Mouse (Mus musculus) kidney, adult 18-20 months (tissue): ENCODE results near the gene Gm20388.

Source experiments
- DNase-seq: peaks from one replicate; pipeline ENCODE4 v3.0.0; 2021

The Gm20388 gene

DNA sequence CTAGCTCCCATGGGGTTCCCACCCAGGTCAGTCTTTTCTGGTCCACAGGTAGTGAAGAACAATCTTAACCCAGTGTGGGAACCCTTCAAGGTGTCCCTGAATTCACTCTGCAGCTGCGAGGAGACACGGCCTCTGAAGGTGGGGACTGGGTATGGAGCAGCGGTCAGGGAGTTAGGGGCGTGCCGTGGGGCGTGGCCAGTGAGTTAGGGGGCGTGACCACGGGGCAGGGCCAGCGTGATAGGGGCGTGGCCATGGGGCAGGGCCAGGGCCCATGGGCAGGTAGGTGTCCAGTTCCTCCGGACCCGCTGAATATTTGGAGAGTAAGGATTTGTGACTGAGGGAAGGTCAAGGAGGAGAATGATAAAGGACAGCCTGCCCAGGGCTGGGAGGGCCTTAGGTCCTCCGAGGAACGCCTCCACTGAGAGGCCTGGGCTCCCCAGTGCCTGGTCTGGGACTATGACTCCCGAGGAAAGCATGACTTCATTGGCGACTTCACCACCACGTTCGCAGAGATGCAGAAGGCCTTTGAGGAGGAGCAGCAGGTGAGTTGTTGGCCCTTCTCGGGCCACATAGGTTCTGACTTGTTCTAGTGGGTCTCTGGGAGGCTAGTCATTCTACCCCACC is 3215.7 kb downstream of the Gm20388 start:
- peak; percentile 80 for DNase-seq

DNA sequence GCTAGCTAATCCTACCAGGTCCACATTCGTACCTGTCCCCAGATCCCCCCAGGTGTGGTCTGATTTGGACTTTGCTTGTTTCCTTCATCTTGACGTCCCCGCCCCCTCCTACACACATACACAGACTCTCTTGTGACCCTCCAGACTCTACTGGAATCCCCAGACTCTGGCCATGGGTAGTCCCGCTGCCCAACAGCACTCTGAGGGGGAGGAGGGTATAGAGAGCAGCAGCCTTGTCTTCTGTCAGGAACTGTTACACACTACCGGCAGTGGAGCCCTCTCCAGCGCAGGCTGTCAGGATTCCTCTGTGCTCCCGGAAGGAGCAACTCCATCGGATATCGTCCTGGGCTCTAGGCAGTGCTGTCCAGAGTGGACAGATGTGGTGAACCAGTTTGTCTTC is 3220.4 kb downstream of the Gm20388 start:
- no peak for DNase-seq

DNA sequence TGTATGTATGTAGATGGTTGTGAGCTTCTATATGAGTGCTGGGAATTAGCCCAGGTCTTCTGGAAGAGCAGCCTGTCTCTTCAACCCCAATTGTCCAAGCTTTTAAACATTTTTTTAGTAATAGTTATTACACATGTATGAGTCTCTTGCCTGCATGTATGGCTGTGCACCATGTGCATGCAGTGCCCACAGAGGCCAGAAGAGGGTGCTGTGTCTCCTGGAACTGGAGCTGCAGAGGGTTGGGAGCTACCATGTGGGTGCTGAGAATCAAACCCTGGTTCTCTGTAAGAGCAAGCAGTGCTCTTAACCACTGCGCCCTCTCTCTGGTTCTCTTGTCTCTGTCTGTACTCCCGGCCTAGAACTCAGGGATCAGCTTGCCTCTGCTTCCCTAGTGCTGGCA is 3222.3 kb downstream of the Gm20388 start:
- no peak for DNase-seq

DNA sequence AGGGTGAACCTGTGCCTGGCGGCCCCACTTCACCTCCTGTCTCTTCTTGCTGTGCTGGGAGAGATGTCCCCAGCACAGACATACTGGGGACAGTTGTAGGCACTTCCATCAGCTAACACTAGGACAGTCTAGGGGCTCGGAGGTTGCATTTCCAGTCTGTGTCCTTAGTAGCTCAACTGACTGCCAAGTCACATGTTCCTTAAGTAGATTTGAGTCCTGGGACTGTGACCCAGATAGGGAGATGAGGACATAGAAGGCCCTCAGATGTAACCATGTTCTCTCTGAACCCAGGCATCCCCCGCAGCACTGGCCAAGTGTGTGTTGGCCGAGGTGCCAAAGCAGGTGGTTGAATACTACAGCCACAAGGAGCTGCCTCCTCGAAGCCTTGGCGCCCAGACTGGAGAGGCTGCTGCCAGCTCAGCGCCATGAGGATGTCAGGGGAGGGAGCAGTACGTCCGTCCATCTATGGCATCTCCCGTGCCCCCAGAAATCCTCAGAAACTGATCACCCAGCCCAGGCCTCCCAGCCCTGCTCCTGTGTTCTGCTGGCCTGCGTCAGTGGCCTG is 3223.6 kb downstream of the Gm20388 start:
- no peak for DNase-seq

DNA sequence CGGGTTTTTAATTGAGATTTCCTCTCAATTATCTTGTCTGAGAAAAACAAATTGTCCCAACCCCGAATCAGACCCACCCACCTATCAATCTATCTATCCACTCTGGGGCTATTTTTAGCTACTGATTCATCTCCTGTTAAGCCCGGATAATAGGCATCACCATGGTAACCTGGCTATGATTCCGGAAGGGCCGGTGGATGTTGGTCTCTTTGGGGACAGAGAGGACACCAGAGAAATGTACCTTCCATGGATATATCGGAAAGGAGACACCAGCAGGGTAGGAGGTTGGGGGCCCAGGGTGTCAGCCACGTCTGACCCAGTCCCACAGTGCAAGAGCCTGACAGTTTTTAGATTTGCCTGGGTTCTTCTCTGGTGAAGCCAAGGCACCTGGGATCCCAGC is 3224.8 kb downstream of the Gm20388 start:
- no peak for DNase-seq

DNA sequence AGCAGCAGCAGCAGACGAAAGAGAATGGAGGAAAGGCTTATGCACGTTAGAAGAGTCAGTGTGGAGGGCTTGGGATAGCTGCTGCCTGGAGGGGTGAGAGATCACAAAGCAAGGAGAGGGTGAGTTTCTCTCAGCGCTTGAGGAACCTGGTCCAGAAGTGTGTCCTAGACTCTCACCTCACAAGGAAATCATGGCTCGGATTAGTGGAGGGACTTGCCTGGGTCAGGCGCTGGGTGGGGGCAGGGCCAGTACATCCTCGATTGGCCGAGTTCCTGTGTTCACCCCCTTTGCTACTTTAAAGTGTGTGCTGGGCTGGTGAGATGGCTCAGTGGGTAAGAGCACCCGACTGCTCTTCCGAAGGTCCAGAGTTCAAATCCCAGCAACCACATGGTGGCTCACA is 3225.2 kb downstream of the Gm20388 start:
- no peak for DNase-seq

DNA sequence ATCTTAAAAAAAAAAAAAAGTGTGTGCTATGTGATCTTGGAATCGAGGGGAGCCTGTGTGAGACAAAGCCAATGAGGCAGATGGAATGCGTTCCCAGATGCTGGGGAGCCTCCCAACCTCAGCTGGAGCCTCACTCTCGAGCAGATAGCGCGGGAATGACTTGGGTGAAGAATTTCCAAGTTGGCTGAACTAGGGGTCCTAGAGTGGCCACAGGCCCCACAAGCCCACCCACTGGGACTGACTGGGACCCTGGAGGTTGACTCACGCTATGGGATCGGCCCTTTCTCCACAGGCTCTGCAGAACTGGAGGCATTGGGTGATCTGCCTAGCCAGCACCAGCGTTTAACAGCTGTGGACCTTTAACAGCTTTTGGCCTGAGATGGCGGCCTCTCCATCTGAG is 3225.6 kb downstream of the Gm20388 start:
- no peak for DNase-seq

DNA sequence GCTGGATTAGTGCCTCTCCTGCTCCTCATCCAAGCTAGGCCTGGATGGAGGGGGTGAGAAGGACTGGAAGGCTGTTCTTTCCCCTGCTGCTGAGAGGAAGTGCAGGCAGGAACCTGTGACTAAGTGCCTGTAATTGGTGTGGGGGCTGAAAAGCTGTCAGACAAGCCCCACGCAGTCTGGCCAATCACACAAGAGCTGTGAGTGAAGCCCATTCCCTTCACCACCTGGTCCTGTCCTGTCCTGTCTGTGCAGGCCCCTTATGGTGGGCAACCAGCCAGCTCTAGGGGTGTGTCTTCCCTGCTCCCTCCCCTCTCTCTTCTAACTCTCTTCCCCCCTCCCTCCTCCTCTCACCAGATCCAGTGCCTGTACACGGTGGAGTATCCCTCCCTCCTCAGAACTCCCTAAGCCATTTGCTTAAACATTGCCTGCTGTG is 3227.0 kb downstream of the Gm20388 start:
- DNase-seq = no peak

DNA sequence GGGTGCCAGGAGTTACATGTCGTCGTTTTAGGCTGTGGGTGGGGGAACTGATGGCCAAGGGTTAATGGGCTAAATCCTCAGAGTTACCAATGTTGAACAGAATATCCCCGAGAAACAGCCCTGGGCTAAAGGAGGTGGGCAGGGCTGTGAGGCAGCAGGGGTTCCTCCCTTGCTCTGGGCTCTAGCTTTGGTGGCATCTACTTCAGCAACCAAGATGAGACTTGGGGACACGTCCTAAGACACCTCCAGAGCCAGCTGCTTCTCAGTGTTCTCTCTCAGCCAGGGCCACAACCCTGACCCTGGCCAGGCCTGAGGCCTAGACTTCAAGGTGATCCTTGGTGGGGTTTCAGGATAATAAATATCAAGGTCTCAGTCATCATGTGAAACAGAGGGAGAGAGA is 3228.1 kb downstream of the Gm20388 start:
- DNase-seq = no peak

DNA sequence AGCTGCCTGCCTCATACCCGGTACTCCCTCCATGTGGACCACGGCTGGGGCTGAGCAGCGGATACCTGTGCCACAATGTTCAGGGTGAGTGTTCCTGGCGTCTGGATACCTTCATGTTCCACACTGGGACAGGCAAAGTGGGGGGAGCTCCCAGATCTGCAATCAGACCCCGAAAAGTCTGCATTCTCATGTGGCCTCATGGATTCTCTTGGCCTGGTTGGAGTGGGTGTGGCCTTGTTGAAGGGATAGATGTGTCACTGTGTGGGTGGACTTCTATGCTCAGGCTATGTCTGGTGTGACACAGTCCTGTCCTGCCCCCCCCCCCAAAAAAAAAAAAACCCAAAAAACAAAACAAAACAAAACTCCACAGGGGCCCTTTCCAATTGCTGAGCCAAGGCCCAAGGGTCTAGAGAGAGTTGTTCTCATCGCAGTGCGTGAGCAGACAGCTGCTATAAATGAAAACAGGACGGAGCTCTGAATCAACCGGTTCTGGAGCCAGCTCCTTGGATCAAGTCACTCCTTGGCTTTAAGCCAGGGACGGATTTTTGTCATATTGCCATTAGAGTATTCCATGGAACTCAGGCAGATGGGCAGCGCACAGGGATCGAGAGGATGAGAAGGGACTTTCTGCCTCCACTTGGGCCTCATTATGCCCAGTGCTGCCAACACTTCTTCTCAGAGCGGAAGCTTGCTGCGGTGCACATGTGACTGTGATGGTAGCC is 3231.3 kb downstream of the Gm20388 start:
- DNase-seq = peak; percentile 54

DNA sequence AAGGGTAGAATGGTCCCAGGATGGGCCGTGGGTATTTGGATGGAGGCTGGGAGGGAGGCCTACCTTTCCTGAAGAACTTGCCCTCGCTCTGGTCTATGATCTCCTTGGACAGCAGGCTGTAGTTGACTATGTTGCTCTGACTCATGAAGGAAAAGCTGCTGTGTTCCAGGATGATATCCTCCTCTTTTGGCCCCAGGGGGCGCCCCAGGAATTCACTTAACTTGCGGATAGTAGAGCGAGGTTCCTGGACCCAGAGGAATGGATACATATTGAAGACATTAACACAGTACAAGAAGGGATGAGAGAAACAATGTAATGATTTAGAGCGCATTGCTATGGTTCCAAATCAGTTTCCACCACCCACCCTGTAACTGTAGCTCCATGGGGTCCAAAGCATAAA is 3234.6 kb downstream of the Gm20388 start:
- DNase-seq = peak; percentile 47

DNA sequence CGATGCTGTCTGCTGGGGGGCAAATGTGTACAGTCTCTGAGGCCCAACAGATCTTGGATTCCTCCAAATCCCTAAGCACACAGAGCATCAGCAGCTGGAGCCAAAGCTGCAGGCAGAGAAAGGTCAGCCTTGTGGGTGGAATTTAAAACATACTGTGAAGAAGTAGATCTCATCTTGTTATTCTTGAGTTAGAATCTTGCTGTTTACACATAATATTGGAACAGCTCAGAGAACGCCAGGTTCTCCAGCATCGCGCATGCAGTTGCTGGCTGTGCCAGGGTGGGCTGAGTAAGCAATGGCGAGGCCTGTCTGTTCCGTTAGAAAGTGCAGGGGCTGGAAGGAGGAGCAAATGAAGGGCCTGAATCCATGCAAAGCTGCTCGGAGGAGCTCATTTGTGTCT is 3235.7 kb downstream of the Gm20388 start:
- no peak for DNase-seq

DNA sequence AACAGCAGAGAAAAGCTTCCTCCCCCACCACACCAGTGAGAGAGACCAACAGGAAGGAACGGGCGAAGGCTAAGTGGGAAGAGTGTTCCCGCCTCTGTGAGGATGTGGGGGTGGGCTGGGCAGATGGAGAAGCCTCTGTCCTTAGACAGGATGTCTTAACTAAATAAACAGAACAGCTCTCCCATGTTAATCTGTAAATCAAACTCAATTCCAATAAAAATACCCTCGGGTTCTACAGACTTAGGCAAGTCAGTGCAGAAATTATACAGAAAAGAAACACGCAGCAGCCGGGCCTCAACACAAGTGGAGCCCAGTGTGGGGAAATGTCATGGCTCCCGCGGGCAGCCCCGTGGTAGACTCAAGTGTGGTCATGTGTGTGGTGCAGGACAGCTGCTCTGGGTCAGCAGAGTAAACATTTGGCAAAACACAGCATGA is 3240.1 kb downstream of the Gm20388 start:
- no peak for DNase-seq

DNA sequence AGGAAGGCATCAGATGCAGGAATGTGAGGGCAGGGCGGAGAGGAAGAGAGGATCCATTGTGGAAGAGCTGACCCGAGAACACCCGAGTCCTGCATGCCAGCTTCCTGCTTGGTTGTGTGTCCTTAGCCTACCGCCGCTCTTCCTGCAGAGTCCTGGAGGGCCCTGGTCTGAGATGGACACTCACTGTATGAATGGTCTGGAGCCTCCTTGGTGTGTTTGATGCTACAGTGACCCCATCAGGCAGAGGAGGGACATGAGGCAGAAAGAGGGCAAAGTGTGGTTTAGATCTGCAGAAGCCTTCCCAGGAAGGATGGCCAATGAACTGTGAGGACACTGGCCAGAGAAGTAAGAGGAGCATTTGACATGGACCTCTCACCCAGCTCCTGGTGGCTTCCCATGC is 3244.5 kb downstream of the Gm20388 start:
- DNase-seq = no peak

DNA sequence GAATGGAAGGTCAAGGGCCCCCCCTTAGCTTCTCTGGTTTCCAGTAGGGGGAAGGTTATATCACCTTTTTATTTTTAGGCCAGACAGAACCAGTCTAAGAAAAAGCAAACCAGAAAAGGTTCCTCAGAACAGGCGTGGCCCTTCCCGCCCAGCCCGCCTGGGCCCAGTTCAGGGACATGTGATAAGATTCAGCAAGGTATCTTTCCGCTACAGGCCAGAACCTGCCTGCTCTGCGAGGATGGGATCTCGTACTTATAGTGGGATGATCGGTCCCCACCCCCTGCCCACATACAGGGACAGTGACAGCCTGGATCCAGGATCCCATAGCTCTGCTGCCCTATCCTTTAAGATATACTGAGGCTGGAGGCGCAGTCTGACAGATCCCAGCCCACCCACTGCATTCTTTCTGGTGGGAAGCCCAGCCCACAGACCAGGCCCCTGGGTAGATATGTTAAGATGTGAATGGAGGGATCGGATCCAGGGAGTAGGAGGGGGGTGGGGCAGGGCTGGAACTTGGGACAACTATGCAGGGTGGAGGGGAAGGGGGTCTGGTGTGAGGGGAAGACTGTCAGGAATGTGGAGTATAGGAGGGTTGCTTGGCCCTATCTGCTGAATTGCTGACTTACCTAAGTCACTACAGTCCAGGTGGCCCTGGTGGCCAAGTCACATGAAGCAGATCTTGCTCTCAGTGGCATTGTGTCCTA is 3245.6 kb downstream of the Gm20388 start:
- DNase-seq = no peak

DNA sequence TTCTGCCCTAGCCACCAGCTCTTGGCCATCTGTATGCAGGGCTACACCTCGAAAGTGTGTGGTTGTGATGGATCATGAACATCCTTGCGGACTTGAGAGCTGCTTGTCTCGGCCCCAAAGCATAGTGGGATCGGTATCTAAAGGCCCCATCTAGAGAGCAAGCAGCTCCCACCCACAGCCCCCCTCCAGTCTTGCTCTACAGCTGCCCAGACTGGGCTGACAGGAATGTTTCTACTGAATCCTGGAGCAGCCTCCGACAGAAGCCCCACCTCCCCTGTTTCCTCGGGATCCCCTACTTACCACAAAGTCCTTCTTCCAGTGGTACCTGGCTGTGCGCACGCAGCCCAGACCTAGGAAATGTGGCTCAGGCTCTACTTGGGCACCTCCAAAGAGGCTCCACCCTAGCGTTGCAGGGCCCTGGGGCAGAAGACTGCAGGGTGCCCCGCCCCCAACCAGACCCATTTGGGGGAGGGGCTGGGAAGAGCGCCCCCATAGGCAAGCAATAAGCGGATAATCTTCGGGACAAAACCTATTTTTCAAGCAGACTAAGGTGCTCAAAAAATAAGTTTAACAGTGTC is 3247.3 kb downstream of the Gm20388 start, which contains the start of gene Sult5a1:
Gene Sult5a1 (minus strand): TSS at position 428 of the 578 bp plus-strand sequence.
- DNase-seq = no peak

DNA sequence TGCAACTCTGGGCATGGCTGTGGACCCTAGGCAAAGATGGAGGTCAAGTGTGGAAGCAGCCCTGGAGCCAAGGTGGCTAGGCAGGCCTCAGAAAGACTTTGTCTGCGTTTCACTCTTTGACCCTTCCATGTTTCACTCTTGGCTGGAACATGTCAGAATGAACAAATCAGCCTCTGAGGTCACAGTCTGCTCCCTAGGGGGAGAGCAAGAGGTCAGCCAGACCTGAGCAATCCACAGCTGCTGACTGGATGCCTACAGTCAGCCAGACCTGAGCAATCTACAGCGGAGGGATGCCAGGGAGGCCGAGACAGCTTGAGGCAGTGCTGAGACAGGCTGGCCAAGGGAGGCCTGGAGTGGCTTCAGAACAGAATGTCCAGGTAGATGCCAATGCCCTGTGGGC is 3270.8 kb downstream of the Gm20388 start:
- peak; percentile 75 for DNase-seq

DNA sequence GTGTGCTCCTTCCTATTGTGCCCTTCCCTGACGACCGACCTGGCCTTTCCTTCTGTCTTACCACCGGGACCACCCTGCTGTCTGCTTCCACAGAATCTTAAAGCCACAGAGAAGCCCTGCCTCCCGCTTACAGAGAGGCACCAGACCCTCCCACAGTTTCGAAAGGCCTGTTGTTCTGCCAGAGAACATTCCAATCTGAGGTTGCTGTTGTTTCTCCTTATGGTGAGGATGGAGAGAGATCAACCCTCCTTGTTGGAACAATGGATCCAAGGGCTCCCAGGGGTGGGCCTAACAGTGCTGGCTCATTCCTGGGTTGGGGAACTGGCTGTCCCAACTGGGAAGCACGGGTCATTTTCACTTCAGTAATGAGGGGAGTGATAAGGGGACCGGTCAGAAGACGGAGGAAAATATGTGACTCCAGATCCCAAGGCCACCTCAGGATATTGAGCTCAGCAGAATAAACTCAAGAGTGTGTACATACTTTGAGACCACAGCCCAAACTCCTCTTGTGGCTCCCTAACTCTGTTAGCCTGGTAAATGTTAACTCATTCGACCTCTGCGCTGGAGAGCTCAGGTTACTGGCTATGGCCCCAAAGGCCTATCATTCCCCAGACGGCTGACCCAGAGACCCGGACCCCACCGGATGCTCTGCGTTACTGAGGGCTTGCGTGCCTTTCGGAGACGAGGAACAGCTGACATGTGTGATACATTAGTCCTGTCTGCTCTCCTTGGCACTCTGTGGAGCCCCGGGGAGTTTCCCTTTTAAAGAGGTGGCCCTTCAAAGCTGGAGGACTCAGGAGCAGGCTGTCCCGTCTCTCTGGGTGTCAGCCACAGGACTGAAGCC is 3275.1 kb downstream of the Gm20388 start, which contains the start of gene Dpep1:
Gene Dpep1 (plus strand): TSS at position 677 of the 844 bp plus-strand sequence.
- DNase-seq = peak; percentile 58

DNA sequence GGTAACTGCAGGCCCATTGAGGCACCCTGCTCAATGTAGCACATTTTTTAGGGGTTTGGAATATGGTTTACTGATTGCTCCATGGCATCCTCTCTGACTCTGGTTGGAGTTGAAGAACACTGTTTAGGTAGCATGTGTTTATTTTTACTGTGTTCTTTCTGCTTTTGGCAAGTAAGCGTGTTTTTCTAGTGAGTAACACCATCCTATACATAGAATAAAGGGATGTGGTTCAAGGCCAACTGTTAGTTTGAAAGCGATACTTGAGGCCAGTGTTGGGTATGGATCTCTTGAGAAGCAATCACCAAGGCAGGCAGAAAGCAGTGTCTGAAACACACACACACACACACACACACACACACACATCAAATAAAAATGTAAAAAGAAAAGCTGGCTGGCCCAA is 3277.4 kb downstream of the Gm20388 start:
- DNase-seq = no peak

DNA sequence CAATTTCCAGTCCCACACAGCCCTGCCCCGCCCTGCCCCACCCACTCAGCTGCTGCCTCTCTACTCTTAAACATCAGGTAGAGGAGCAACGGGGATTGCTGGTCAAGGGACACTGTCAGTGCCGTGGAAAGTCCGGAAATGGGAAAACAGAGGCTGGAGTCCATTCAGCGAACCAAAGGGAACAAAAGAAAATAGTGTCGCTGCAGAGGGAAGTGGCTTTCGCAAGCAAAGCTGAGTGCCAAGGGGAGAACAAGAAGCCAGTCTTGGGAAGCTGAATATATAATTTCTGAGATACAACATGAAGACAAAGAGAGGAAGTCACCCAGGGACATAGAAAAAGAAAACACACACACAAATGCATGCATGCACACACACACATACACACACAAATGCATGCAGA is 3278.2 kb downstream of the Gm20388 start:
- DNase-seq = no peak

DNA sequence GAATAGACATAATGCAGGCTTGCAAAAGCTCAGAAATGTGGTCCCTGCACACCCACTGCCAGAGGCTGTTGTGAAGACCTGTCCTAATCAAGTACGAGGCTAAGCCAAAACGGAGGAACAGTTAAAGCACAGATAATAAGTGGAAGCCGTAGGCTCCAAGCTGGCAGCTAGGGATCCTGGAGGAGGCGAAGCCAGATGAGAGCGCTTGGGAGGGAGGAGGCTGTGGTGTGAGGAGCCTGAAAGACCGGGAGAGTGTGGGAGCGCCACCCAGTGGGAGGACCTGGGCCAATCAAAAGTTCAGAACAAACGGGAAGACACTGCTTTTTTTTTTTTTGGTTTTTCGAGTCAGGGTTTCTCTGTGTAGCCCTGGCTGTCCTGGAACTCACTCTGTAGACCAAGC is 3280.0 kb downstream of the Gm20388 start:
- peak; percentile 85 for DNase-seq

DNA sequence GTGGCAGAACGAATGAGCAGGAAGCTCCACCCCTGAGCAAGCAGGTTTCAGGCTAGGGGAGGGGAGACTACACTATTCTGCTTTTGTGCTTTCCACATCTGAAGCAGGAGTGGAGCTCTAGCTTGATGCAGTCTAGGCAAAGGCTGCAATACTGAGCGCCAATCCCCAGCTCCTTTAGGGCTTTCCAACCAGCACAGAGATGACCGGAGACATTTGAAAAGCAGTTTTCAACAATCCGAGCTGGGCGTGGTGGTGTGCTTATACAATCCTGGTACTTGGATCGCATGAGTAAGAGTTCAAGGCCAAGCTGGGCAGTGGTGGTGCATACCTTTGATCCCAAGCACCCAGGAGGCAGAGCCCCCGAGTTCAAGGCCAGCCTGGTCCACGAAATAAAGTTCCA is 3281.3 kb downstream of the Gm20388 start:
- DNase-seq = no peak
